Mouse (Mus musculus): Measurements from ENCODE around the gene Iqcf1. TPM values are rescaled to one million over a fixed set of nuclear protein-coding genes. Genes with fewer than 3 reads are reported as not detected.

Gene Iqcf1
- polyA plus RNA-seq (2012; ENCODE audit: low replicate concordance): not detected in 2 replicates

DNA sequence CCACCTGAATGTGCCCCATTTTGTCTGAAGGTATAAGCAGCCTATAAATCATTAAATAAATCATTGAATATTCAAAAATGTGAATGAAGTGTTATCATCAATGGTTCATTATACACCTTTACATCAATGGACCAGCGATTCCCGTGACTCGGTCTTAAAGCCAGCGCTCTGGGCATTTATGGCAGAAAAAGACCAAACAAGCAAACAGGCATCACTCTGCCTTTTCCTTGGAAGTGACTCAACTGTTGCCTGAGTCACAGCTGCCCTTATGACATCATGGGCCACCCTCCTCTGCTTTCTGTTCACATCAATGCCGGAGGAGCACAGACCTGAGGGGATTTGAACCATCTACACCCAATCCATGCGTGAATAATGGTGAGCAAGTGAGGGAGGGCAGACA, at the start of gene Iqcf1:
TSS of gene Iqcf1 (plus strand) at position 301 of the 400 bp plus-strand sequence.

GRCm38 (mm10) chr9:106453271-106454070, 46.3 kb upstream of the Iqcf1 start, which contains the start of gene Pcbp4:
Gene Pcbp4, plus strand, starts transcription at chr9:106453291.

DNA sequence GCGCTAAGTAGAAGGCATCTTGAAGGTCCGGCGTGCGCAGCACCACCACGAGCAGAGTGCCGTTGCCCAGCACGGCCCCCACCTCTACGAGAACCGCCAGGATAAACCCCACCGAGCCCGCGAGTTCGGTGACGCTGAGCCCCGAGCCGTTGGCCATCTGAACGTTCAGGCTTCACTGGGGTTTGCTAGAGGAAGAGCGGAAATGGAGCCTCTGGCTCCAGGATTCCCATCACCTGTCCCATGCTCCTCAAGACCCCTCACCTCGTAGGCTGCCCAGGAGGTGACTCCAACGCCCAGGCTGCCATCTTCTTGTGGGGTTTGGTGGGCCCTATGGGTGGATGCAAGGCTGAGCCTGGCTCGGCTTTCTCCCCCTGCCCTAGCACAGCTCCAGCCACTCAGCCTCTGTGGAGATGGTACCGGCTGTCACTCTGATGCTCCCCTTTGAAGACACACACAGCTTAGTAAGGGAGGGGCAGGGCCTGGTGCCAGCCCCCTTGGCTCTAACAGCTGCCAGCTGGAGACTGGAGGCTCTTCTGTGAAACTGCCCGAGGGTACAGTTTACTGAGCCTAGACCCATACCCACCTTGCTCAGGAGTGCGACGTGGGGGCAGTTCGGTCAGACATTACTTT, 34.1 kb upstream of the Iqcf1 start, which contains the start of gene Gpr62:
TSS of gene Gpr62 (minus strand) at position 368 of the 630 bp plus-strand sequence.

GRCm38 (mm10) chr9:106475663-106476001, 24.1 kb upstream of the Iqcf1 start, which contains the start of gene Rrp9:
Gene Rrp9, plus strand, starts transcription at chr9:106475963.

DNA sequence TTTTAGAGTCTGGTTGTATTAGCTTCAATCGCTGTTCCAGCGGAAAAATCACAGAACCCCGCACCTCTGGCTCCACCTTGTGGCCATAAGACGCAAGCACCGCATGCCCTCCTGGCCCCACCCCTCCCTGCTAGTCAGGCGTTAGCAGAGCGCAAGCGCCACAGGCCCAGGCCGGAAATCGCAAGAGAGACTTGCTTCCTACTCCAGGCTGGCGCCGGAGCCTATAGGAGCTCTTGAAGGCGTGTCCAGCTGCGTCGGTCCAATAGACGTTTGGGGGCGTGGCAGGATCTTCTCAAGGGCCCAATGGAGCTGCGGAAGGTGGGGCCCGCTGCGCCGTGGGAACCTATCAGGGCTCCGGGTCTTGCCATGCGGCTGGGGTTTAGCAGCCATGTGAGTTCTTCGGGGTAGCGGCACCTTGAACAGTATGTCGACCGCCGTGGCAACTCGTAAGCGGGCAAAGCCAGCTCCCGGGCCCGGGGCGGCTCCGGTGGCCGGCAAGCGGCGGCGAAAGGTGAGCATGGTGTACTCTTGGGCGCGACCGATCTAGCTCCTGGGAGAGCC, 22.8 kb upstream of the Iqcf1 start, which contains the start of gene Parp3:
TSS of gene Parp3 (minus strand) at position 26 of the 561 bp plus-strand sequence.

GRCm38 (mm10) chr9:106514273-106514672, 14.5 kb downstream of the Iqcf1 start, which contains the start of gene Iqcf5:
Gene Iqcf5, plus strand, starts transcription at chr9:106514573.

Other genes with a start within 250 kb of the Iqcf1 start
- 1.5 and 3.1 TPM in 2 replicates for gene Poc1a, start 218.9 kb upstream of the Iqcf1 start, polyA plus RNA-seq (2012; ENCODE audit: low replicate concordance)
- 34.0 and 65.7 TPM in 2 replicates for gene Dusp7, start 131.3 kb upstream of the Iqcf1 start, polyA plus RNA-seq (2012; ENCODE audit: low replicate concordance)
- gene Rpl29, start 70.5 kb upstream of the Iqcf1 start, polyA plus RNA-seq (2012; ENCODE audit: low replicate concordance): 18.9 and 19.9 TPM in 2 replicates
- 20.3 and 21.3 TPM in 2 replicates for gene Acy1, start 61.6 kb upstream of the Iqcf1 start, polyA plus RNA-seq (2012; ENCODE audit: low replicate concordance)
- 4.2 and 4.6 TPM in 2 replicates for gene Abhd14b, start 52.5 kb upstream of the Iqcf1 start, polyA plus RNA-seq (2012; ENCODE audit: low replicate concordance)
- 2.3 and 7.2 TPM in 2 replicates for gene Abhd14a, start 52.3 kb upstream of the Iqcf1 start, polyA plus RNA-seq (2012; ENCODE audit: low replicate concordance)
- 34.0 and 111 TPM in 2 replicates for gene Pcbp4, start 46.7 kb upstream of the Iqcf1 start, polyA plus RNA-seq (2012; ENCODE audit: low replicate concordance)
- 0.31 and 0.72 TPM in 2 replicates for gene Gpr62, start 34.0 kb upstream of the Iqcf1 start, polyA plus RNA-seq (2012; ENCODE audit: low replicate concordance)
- 132 and 239 TPM in 2 replicates for gene Rrp9, start 24.0 kb upstream of the Iqcf1 start, polyA plus RNA-seq (2012; ENCODE audit: low replicate concordance)
- 72.0 and 84.0 TPM in 2 replicates for gene Parp3, start 23.0 kb upstream of the Iqcf1 start, polyA plus RNA-seq (2012; ENCODE audit: low replicate concordance)
- not detected in 2 replicates for gene Iqcf5, start 14.6 kb downstream of the Iqcf1 start, polyA plus RNA-seq (2012; ENCODE audit: low replicate concordance)
- gene Iqcf3, start 61.7 kb downstream of the Iqcf1 start, polyA plus RNA-seq (2012; ENCODE audit: low replicate concordance): not detected in 2 replicates
- not detected in 2 replicates for gene Iqcf4, start 71.0 kb downstream of the Iqcf1 start, polyA plus RNA-seq (2012; ENCODE audit: low replicate concordance)
- not detected in 2 replicates for gene Iqcf6, start 126.6 kb downstream of the Iqcf1 start, polyA plus RNA-seq (2012; ENCODE audit: low replicate concordance)
- gene Grm2, start 156.1 kb downstream of the Iqcf1 start, polyA plus RNA-seq (2012; ENCODE audit: low replicate concordance): not detected in 2 replicates
- 60.6 and 119 TPM in 2 replicates for gene Tex264, start 186.0 kb downstream of the Iqcf1 start, polyA plus RNA-seq (2012; ENCODE audit: low replicate concordance)

Measured in hematopoietic multipotent progenitor cell, adult 10-12 weeks (in vitro differentiated cells).